Mouse (Mus musculus): ENCODE measurements at regions not wholly inside any gene's neighbourhood (a gene's known extent, or its start where the extent isn't known, plus 50 kb on each side); places are given as distances from the start of the nearest gene placed in this dataset.

GRCm38 (mm10) chr4:22106883-22107282 lies 175.8 kb downstream of the Faxc start:
- Histone ChIP-seq H3K27me3 (peaks cover 5% of the 10 kb centered on the region; the same call in 1 of the 2 replicates), H3K4me1 (no peaks in the 10 kb centered on the region), H3K4me3 (no peak overlapping the region), H3K9me3 (no peaks in the 10 kb centered on the region), H3K9ac (no peak overlapping the region), H3K4me2 (no peak overlapping the region), H3K27ac (no peak overlapping the region), H3K36me3 (no peaks in the 10 kb centered on the region)
- 78% methylated on average over 9 of the region's 9 CpGs for WGBS
- ATAC-seq (ENCODE audit: insufficient number of reproducible peaks, insufficient read depth, low FRiP score, low TSS enrichment, low read depth): no peak

DNA sequence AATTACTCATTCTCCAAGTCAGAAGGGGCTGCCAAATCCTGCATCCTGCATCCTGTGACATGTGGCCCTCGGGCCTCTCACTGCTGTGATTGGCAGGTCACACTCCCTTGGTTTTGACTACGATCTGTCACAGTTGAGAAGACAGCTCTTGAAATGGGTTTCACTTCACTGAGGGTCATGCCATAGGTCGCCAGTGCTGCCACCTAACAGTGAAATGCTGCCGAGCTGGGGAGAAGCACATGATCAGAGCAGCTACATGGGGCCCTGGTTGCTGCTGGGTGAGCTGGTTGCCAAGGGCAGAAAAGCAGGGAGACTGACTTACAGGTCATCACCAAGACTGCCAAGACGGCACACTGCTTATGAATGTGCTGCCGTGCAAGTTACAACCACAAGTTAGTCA lies 178.3 kb downstream of the Faxc start:
- no peaks in the 10 kb centered on the region for H3K4me1 ChIP-seq
- no peak overlapping the region for H3K9ac ChIP-seq
- no peak overlapping the region for H3K4me3 ChIP-seq
- H3K36me3 ChIP-seq: no peaks in the 10 kb centered on the region
- H3K9me3 ChIP-seq: no peaks in the 10 kb centered on the region
- 21% methylated on average over 6 of the region's 6 CpGs for WGBS
- no peak overlapping the region for H3K27ac ChIP-seq
- ATAC-seq (ENCODE audit: insufficient number of reproducible peaks, insufficient read depth, low FRiP score, low TSS enrichment, low read depth): no peak
- peaks cover 5% of the 10 kb centered on the region; the same call in 1 of the 2 replicates for H3K27me3 ChIP-seq
- H3K4me2 ChIP-seq: no peak overlapping the region

GRCm38 (mm10) chr4:22110400-22110799 lies 179.3 kb downstream of the Faxc start:
- Histone ChIP-seq H3K9ac (no peak overlapping the region), H3K36me3 (no peaks in the 10 kb centered on the region), H3K4me2 (no peak overlapping the region), H3K27ac (no peak overlapping the region), H3K4me1 (no peaks in the 10 kb centered on the region), H3K9me3 (no peaks in the 10 kb centered on the region), H3K27me3 (peaks cover 5% of the 10 kb centered on the region; the same call in 1 of the 2 replicates), H3K4me3 (no peak overlapping the region)
- no peak for ATAC-seq (ENCODE audit: insufficient number of reproducible peaks, insufficient read depth, low FRiP score, low TSS enrichment, low read depth)
- 46% methylated on average over 8 of the region's 8 CpGs for WGBS

GRCm38 (mm10) chr4:22112209-22112608 lies 181.1 kb downstream of the Faxc start:
- Histone ChIP-seq H3K4me3 (no peak overlapping the region), H3K27ac (no peak overlapping the region), H3K9me3 (no peaks in the 10 kb centered on the region), H3K36me3 (no peaks in the 10 kb centered on the region), H3K4me2 (no peak overlapping the region), H3K9ac (no peak overlapping the region), H3K4me1 (no peaks in the 10 kb centered on the region), H3K27me3 (peaks cover 5% of the 10 kb centered on the region; the same call in 1 of the 2 replicates)
- no peak for ATAC-seq (ENCODE audit: insufficient number of reproducible peaks, insufficient read depth, low FRiP score, low TSS enrichment, low read depth)
- WGBS: 59% methylated on average over 5 of the region's 5 CpGs

DNA sequence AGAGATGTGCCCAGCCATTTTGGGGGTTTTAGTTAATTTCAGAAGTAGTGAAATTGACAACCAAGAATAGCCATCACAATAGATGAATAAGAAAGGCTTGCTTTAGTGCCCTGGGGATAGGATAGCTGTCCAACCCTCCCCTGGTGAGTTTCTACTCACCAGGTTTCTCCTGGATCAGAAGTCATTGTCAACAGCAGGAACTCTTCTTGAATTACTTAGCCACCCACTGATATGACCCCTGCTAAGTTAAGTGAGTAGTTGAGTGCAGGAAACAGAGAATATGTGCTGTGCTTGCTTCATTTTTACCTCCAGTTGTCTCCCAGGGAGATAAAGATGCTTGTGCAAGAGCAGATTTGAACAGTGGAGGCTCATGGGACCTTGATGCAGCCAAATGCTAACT lies 183.3 kb downstream of the Faxc start:
- peaks cover 5% of the 10 kb centered on the region; the same call in 1 of the 2 replicates for H3K27me3 ChIP-seq
- H3K36me3 ChIP-seq: no peaks in the 10 kb centered on the region
- H3K9me3 ChIP-seq: no peaks in the 10 kb centered on the region
- no peaks in the 10 kb centered on the region for H3K4me1 ChIP-seq
- H3K27ac ChIP-seq: no peak overlapping the region
- ATAC-seq (ENCODE audit: insufficient number of reproducible peaks, insufficient read depth, low FRiP score, low TSS enrichment, low read depth): no peak
- no peak overlapping the region for H3K4me3 ChIP-seq
- no peak overlapping the region for H3K9ac ChIP-seq
- H3K4me2 ChIP-seq: no peak overlapping the region

GRCm38 (mm10) chr4:22119877-22120276 lies 188.7 kb downstream of the Faxc start:
- Histone ChIP-seq H3K27me3 (no peaks in the 10 kb centered on the region), H3K9ac (no peak overlapping the region), H3K4me2 (no peak overlapping the region), H3K4me3 (no peak overlapping the region), H3K9me3 (no peaks in the 10 kb centered on the region), H3K27ac (no peak overlapping the region), H3K36me3 (no peaks in the 10 kb centered on the region), H3K4me1 (peaks cover 8% of the 10 kb centered on the region; the same call in 1 of the 2 replicates)
- no peak for ATAC-seq (ENCODE audit: insufficient number of reproducible peaks, insufficient read depth, low FRiP score, low TSS enrichment, low read depth)
- WGBS: 48% methylated on average over 3 of the region's 3 CpGs

DNA sequence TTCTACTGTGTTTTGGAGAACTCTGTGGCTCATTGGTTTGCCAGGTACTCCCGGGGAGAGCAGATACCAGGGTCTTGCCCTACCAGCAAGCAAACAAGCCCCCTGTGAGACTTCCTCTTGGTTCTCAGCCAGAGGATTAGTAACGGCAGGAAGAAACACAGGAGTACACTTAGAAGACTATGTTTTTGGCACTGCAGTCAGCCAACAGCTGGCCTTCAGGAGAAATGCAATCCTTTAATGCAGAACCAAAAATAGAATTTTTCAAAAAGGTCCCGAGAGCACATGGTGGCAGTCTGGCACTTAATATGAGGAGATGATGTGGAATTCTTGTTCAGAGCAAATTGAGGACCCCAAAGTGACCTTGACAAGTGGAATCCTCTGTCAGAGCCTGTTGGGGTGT lies 189.8 kb downstream of the Faxc start:
- WGBS: 16% methylated on average over 3 of the region's 3 CpGs
- no peak for ATAC-seq (ENCODE audit: insufficient number of reproducible peaks, insufficient read depth, low FRiP score, low TSS enrichment, low read depth)
- no peaks in the 10 kb centered on the region for H3K36me3 ChIP-seq
- peaks cover 8% of the 10 kb centered on the region; the same call in 1 of the 2 replicates for H3K4me1 ChIP-seq
- H3K27me3 ChIP-seq: no peaks in the 10 kb centered on the region
- H3K9ac ChIP-seq: no peak overlapping the region
- no peak overlapping the region for H3K4me3 ChIP-seq
- H3K4me2 ChIP-seq: no peak overlapping the region
- no peaks in the 10 kb centered on the region for H3K9me3 ChIP-seq
- H3K27ac ChIP-seq: no peak overlapping the region

DNA sequence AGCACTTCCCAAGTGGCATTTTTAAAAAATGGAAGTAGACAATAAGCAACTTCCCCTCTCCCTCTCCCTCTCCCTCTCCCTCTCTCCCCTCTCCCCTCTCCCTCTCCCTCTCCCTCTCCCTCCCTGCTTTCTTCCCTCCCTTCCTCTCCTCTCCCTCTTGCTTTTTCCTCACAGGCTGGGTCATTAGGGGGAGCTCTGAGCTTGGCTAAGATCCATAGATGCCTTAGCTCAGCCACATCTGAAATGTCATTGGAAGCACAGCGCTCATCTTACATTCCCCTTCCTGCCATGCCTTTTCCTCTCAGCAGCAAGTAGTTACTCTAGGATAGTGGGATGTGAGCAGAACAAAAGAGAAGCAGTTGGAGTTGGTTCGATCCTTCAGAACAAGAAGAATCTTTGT lies 190.3 kb downstream of the Faxc start:
- H3K27ac ChIP-seq: no peak overlapping the region
- no peak for ATAC-seq (ENCODE audit: insufficient number of reproducible peaks, insufficient read depth, low FRiP score, low TSS enrichment, low read depth)
- WGBS: 61% methylated on average over 2 of the region's 2 CpGs
- no peak overlapping the region for H3K4me3 ChIP-seq
- H3K36me3 ChIP-seq: no peaks in the 10 kb centered on the region
- no peaks in the 10 kb centered on the region for H3K9me3 ChIP-seq
- no peak overlapping the region for H3K4me2 ChIP-seq
- H3K4me1 ChIP-seq: peaks cover 8% of the 10 kb centered on the region; the same call in 1 of the 2 replicates
- no peaks in the 10 kb centered on the region for H3K27me3 ChIP-seq
- no peak overlapping the region for H3K9ac ChIP-seq

DNA sequence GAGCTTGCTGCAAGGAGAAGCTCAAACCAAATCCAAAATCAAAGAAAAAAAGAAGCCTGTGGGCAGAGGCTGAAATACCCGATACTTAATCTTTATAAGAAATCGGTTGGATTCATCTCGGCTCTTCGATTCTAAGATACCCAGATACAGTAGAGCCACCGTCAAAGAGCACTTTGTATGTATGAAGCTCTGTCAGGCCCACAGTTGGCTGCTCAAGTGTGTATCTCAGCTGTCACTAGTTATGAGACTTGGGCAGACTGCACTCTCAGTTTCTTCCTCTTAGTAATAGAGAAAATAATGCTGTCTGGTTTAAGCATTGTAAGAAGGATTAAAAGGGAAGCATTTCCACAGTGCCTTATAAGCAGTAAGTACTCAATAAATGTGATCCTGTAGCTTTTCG lies 193.7 kb downstream of the Faxc start:
- no peak overlapping the region for H3K4me3 ChIP-seq
- H3K4me2 ChIP-seq: no peak overlapping the region
- WGBS: 91% methylated on average over 6 of the region's 6 CpGs
- H3K9ac ChIP-seq: no peak overlapping the region
- H3K9me3 ChIP-seq: no peaks in the 10 kb centered on the region
- H3K27ac ChIP-seq: no peak overlapping the region
- no peak for ATAC-seq (ENCODE audit: insufficient number of reproducible peaks, insufficient read depth, low FRiP score, low TSS enrichment, low read depth)
- no peaks in the 10 kb centered on the region for H3K27me3 ChIP-seq
- no peaks in the 10 kb centered on the region for H3K36me3 ChIP-seq
- H3K4me1 ChIP-seq: peaks cover 8% of the 10 kb centered on the region; the same call in 1 of the 2 replicates

DNA sequence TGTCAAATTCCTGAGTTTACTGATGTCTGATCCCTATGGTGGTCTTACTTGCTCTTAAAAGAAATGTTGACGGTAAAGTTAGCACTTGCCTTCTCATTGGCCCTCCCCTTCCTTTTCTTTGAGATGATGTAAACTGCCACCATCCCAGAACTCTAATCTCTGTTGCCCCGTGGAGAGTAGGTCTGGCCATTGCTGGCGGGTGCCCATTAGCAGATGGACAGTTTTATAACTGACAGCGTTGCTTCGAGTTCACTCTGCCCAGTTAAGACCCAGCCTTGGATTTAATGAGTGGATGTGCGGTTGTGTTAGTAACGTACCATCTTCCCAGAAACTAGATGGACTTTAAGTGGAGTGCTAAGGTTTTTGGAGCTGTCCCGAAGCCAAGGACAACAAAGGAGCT lies 199.4 kb downstream of the Faxc start:
- H3K27me3 ChIP-seq: no peaks in the 10 kb centered on the region
- H3K9ac ChIP-seq: no peak overlapping the region
- H3K4me3 ChIP-seq: no peak overlapping the region
- no peak overlapping the region for H3K4me2 ChIP-seq
- H3K36me3 ChIP-seq: no peaks in the 10 kb centered on the region
- no peak for ATAC-seq (ENCODE audit: insufficient number of reproducible peaks, insufficient read depth, low FRiP score, low TSS enrichment, low read depth)
- no peaks in the 10 kb centered on the region for H3K4me1 ChIP-seq
- WGBS: 69% methylated on average over 8 of the region's 8 CpGs
- H3K27ac ChIP-seq: no peak overlapping the region
- no peaks in the 10 kb centered on the region for H3K9me3 ChIP-seq

- H3K9me3 ChIP-seq: no peaks in the 10 kb centered on the region
- H3K4me2 ChIP-seq: no peak overlapping the region
- H3K4me1 ChIP-seq: no peaks in the 10 kb centered on the region
- H3K27ac ChIP-seq: no peak overlapping the region
- no peaks in the 10 kb centered on the region for H3K27me3 ChIP-seq
- H3K36me3 ChIP-seq: no peaks in the 10 kb centered on the region
- H3K9ac ChIP-seq: no peak overlapping the region
- no peak for ATAC-seq (ENCODE audit: insufficient number of reproducible peaks, insufficient read depth, low FRiP score, low TSS enrichment, low read depth)
- H3K4me3 ChIP-seq: no peak overlapping the region
- WGBS: 58% methylated on average over 13 of the region's 13 CpGs
These were observed 200.9 kb downstream of the Faxc start for GRCm38 (mm10) chr4:22131751-22132736.
